Mouse (Mus musculus) bone marrow macrophage, adult 2 months (primary cell): Measurements from ENCODE around the gene Arhgap27.

Experiments used
- CTCF ChIP-seq: IDR thresholded peaks from 2 replicates; pipeline ENCODE4 v1.5.1; 2012; ENCODE audit warnings: low read depth, mild to moderate bottlenecking, low read length, moderate library complexity
- POLR2A ChIP-seq: IDR thresholded peaks from 2 replicates; pipeline ENCODE4 v1.6.1; 2012; ENCODE audit warnings: mild to moderate bottlenecking, low read depth, low read length, borderline replicate concordance

DNA sequence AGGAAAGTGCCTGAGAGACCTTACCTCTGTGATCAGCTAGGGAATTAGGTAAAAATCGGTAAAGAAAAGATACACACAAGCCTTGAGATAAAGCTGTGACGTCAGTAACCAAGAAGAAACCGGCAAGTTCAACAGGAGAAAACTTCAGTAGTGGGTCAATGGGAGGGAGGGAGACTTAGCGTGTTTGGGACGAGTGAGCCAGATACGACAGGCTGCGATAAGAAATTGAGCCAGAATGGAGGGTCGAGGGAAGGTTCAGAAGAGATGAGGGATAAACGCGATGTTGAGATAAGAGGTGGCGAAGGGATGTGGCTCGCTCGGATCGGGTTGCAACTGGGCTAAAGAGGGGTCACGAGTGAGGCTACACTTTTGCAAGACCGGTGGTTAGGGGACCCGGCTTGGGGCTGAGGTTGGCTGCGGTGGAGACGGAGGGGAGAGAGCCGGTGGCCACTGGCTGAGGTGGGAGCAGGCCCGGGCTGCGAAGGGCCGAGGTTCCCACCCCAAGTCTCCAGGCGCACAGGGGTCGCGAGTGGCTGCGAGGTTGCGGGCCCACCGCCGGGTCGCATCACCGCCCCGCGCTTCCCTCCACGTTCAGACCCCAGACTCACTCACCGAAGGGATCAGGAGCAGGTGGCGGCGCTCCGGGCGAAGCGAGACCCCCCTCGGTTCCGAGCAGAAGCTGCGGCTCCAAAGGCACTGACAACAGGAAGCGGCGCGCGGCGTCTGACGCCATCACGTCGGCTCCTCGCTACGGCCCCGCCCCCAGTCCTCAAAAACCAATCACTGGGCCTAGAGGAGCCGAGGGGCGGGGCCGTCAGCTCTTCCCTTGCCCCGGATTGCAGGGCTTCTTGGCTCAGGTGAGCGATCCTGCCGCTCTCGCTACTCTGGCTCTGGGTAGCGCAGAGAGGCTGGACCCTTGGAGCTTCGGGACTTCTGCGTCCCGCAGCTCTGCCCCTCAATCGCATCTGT, 48.8 kb upstream of the Arhgap27 start, which contains the start of gene Plekhm1:
- TF ChIP-seq CTCF (no peak), POLR2A (no peak; the same call in 1 of the 2 replicates)
